Mouse (Mus musculus) embryonic facial prominence, embryonic 11.5 days (tissue): ENCODE measurements around the gene Mdga2. TPM values are rescaled to one million over a fixed set of nuclear protein-coding genes. Genes with fewer than 3 reads are reported as not detected.
A peak's percentile ranks its signal among the peaks of the same experiment; 100 is the strongest.

Experiments
- ATAC-seq: fragments of 200-750 bp; cut with Nextera tagmentation; replicated peaks from 2 replicates; pipeline ENCODE4 v1.8.0; 2017; ENCODE audit warnings: low read depth; ENCODE audit not compliant: insufficient number of reproducible peaks, low FRiP score, low TSS enrichment
- DNase-seq: peaks from one replicate; pipeline ENCODE4 v3.0.0-alpha.2; 2015; ENCODE audit warnings: low spot score
- H3K27ac ChIP-seq: fragments of 300-500 bp; sonication (generic); replicated peaks from 2 replicates; pipeline ENCODE4 v1.5.1; 2014; ENCODE audit warnings: mild to moderate bottlenecking, low read depth, low read length, control low read depth
- H3K27me3 ChIP-seq: fragments of 300-500 bp; sonication (generic); 2 replicates; pipeline ENCODE4 v1.6.1; 2014; ENCODE audit warnings: mild to moderate bottlenecking, low read length, moderate library complexity, mixed read lengths; ENCODE audit not compliant: control insufficient read depth, insufficient read depth
- H3K36me3 ChIP-seq: fragments of 300-500 bp; sonication (generic); replicated peaks from 2 replicates; pipeline ENCODE4 v1.6.1; 2014; ENCODE audit warnings: low read depth, mild to moderate bottlenecking, low read length, moderate library complexity, mixed read lengths; ENCODE audit not compliant: control insufficient read depth, insufficient read depth
- H3K4me1 ChIP-seq: fragments of 300-500 bp; sonication (generic); 2 replicates; pipeline ENCODE4 v1.6.1; 2014; ENCODE audit warnings: low read length, mixed read lengths; ENCODE audit not compliant: control insufficient read depth, insufficient read depth
- H3K4me2 ChIP-seq: fragments of 300-500 bp; sonication (generic); 2 replicates; pipeline ENCODE4 v1.6.1; 2014; ENCODE audit warnings: low read depth, mild to moderate bottlenecking, control low read depth, low read length, moderate library complexity
- H3K4me3 ChIP-seq: fragments of 300-500 bp; sonication (generic); 2 replicates; pipeline ENCODE4 v1.5.1; 2014; ENCODE audit warnings: low read depth, low read length, control low read depth
- H3K9ac ChIP-seq: fragments of 300-500 bp; sonication (generic); replicated peaks from 2 replicates; pipeline ENCODE4 v1.6.1; 2014; ENCODE audit warnings: mild to moderate bottlenecking, control low read depth, low read length
- H3K9me3 ChIP-seq: fragments of 300-500 bp; sonication (generic); replicated peaks from 2 replicates; pipeline ENCODE4 v1.6.1; 2016; ENCODE audit warnings: mild to moderate bottlenecking, low read length, inconsistent platforms, mixed read lengths; ENCODE audit not compliant: control insufficient read depth
- WGBS: fragments of 180-500 bp; shearing (Covaris S2); extraction: QIAGEN DNeasy Blood & Tissue Kit; methylation state at CpG from one replicate; pipeline ENCODE4 v1.1.7; 2014; 5-methylcytosine and 5-hydroxymethylcytosine counted together
- polyA plus RNA-seq: library from polyadenylated mRNA; unstranded; fragments of >200 nt; fragmentation: Nextera tagmentation; extraction: Ambion mirVana; gene quantifications from 2 replicates; pipeline ENCODE4 v1.2.1, GENCODE M21; 2014

The Mdga2 gene
- polyA plus RNA-seq, 1 experiment from 2014 or later, result 2.0 TPM

- Histone ChIP-seq H3K4me1 (no peaks in the 10 kb centered on the region), H3K4me3 (no peak overlapping the region), H3K27ac (no peak overlapping the region), H3K9ac (no peak overlapping the region), H3K4me2 (no peak overlapping the region), H3K27me3 (no peaks in the 10 kb centered on the region), H3K9me3 (no peaks in the 10 kb centered on the region), H3K36me3 (no peaks in the 10 kb centered on the region)
- no peak for DNase-seq
- WGBS, result 84% methylated on average over 6 of the region's 6 CpGs
- no peak for ATAC-seq
Measured at GRCm38 (mm10) chr12:67118652-67119515, 103.5 kb downstream of the Mdga2 start.

GRCm38 (mm10) chr12:67104171-67104570 is 118.2 kb downstream of the Mdga2 start:
- Histone ChIP-seq H3K27me3 (no peaks in the 10 kb centered on the region), H3K4me2 (no peak overlapping the region), H3K4me1 (no peaks in the 10 kb centered on the region), H3K9me3 (no peaks in the 10 kb centered on the region), H3K27ac (no peak overlapping the region), H3K9ac (no peak overlapping the region), H3K36me3 (no peaks in the 10 kb centered on the region), H3K4me3 (no peak overlapping the region)
- DNase-seq (no peak), ATAC-seq (no peak)
- WGBS, result 88% methylated on average over 3 of the region's 3 CpGs

GRCm38 (mm10) chr12:67094414-67094813 is 127.9 kb downstream of the Mdga2 start:
- DNase-seq (no peak), ATAC-seq (no peak)
- Histone ChIP-seq H3K4me2 (no peak overlapping the region), H3K9ac (no peak overlapping the region), H3K27me3 (no peaks in the 10 kb centered on the region), H3K9me3 (no peaks in the 10 kb centered on the region), H3K27ac (no peak overlapping the region), H3K36me3 (no peaks in the 10 kb centered on the region), H3K4me1 (no peaks in the 10 kb centered on the region), H3K4me3 (no peak overlapping the region)

GRCm38 (mm10) chr12:67090420-67090965 is 131.9 kb downstream of the Mdga2 start:
- Histone ChIP-seq H3K9me3 (no peaks in the 10 kb centered on the region), H3K4me1 (no peaks in the 10 kb centered on the region), H3K9ac (no peak overlapping the region), H3K4me3 (no peak overlapping the region), H3K4me2 (no peak overlapping the region), H3K36me3 (no peaks in the 10 kb centered on the region), H3K27ac (no peak overlapping the region), H3K27me3 (no peaks in the 10 kb centered on the region)
- 70% methylated on average over 2 of the region's 2 CpGs for WGBS
- no peak for ATAC-seq
- no peak for DNase-seq

- Histone ChIP-seq H3K27me3 (no peaks in the 10 kb centered on the region), H3K9me3 (0 out of 2 replicates have a peak, but pooled peaks cover 4% of the 10 kb centered on the region), H3K4me1 (no peaks in the 10 kb centered on the region), H3K4me2 (no peak overlapping the region), H3K9ac (no peak overlapping the region), H3K4me3 (no peak overlapping the region), H3K27ac (no peak overlapping the region), H3K36me3 (no peaks in the 10 kb centered on the region)
- 70% methylated on average over 19 of the region's 19 CpGs for WGBS
- ATAC-seq, result peak; percentile 99
- peak; percentile 6 for DNase-seq
Measured at GRCm38 (mm10) chr12:67059136-67060014, 163.0 kb downstream of the Mdga2 start.

GRCm38 (mm10) chr12:67056621-67057020 is 165.7 kb downstream of the Mdga2 start:
- Histone ChIP-seq H3K4me1 (no peaks in the 10 kb centered on the region), H3K27me3 (no peaks in the 10 kb centered on the region), H3K9me3 (0 out of 2 replicates have a peak, but pooled peaks cover 4% of the 10 kb centered on the region), H3K36me3 (no peaks in the 10 kb centered on the region), H3K4me2 (no peak overlapping the region), H3K9ac (no peak overlapping the region), H3K4me3 (no peak overlapping the region), H3K27ac (no peak overlapping the region)
- ATAC-seq, result no peak
- WGBS, result 87% methylated on average over 3 of the region's 3 CpGs
- DNase-seq, result no peak

GRCm38 (mm10) chr12:67045099-67045750 is 177.1 kb downstream of the Mdga2 start:
- 0 out of 2 replicates have a peak, but pooled peaks have one; percentile 44 for ATAC-seq

More at GRCm38 (mm10) chr12:67045099-67045750, 177.1 kb downstream of the Mdga2 start:
- DNase-seq, result no peak
- no peak overlapping the region for H3K27ac ChIP-seq
- H3K27me3 ChIP-seq, result no peaks in the 10 kb centered on the region
- H3K9ac ChIP-seq, result no peak overlapping the region
- no peaks in the 10 kb centered on the region for H3K9me3 ChIP-seq
- H3K4me1 ChIP-seq, result no peaks in the 10 kb centered on the region
- no peaks in the 10 kb centered on the region for H3K36me3 ChIP-seq
- no peak overlapping the region for H3K4me3 ChIP-seq
- WGBS, result 83% methylated on average over 8 of the region's 8 CpGs
- no peak overlapping the region for H3K4me2 ChIP-seq
